Mouse (Mus musculus): ENCODE measurements around the gene Fzd7.

The Fzd7 gene

GRCm38 (mm10) chr1:59472368-59473180 lies 9.7 kb upstream of the Fzd7 start:
- no peak for DNase-seq (ENCODE audit: low spot score in 2 of 2)

GRCm38 (mm10) chr1:59473181-59473555 lies 9.1 kb upstream of the Fzd7 start:
- DNase-seq (ENCODE audit: low spot score in 2 of 2): no peak

GRCm38 (mm10) chr1:59475618-59476017 lies 6.6 kb upstream of the Fzd7 start:
- DNase-seq (ENCODE audit: low spot score in 2 of 2): no peak

- DNase-seq (ENCODE audit: low spot score in 2 of 2): no peak
Observed at GRCm38 (mm10) chr1:59478911-59479310, 3.3 kb upstream of the Fzd7 start.

GRCm38 (mm10) chr1:59480821-59481455 lies 1.3 kb upstream of the Fzd7 start:
- no peak for DNase-seq (ENCODE audit: low spot score in 2 of 2)

- DNase-seq (ENCODE audit: low spot score in 2 of 2): peak; percentile 94 to 96
Observed at GRCm38 (mm10) chr1:59481456-59482291, 550 bp upstream of the Fzd7 start.

GRCm38 (mm10) chr1:59482696-59483520 lies 684 bp downstream of the Fzd7 start:
- DNase-seq (ENCODE audit: low spot score in 2 of 2): peak in 1 of 2 experiments; percentile 51

GRCm38 (mm10) chr1:59483521-59484245 lies 1.5 kb downstream of the Fzd7 start:
- DNase-seq (ENCODE audit: low spot score in 2 of 2): peak; percentile 71 to 80

- no peak for DNase-seq (ENCODE audit: low spot score in 2 of 2)
Observed at GRCm38 (mm10) chr1:59484314-59484713, 2.1 kb downstream of the Fzd7 start.

- DNase-seq (ENCODE audit: low spot score in 2 of 2): peak in 1 of 2 experiments; percentile 21
Observed at GRCm38 (mm10) chr1:59484791-59485785, 2.9 kb downstream of the Fzd7 start.

- no peak for DNase-seq (ENCODE audit: low spot score in 2 of 2)
Observed at GRCm38 (mm10) chr1:59485803-59486202, 3.6 kb downstream of the Fzd7 start.

GRCm38 (mm10) chr1:59487651-59488051 lies 5.4 kb downstream of the Fzd7 start:
- no peak for DNase-seq (ENCODE audit: low spot score in 2 of 2)

GRCm38 (mm10) chr1:59488481-59488880 lies 6.3 kb downstream of the Fzd7 start:
- DNase-seq (ENCODE audit: low spot score in 2 of 2): no peak

GRCm38 (mm10) chr1:59488991-59489390 lies 6.8 kb downstream of the Fzd7 start:
- no peak for DNase-seq (ENCODE audit: low spot score in 2 of 2)

GRCm38 (mm10) chr1:59491517-59491916 lies 9.3 kb downstream of the Fzd7 start:
- no peak for DNase-seq (ENCODE audit: low spot score in 2 of 2)

- no peak for DNase-seq (ENCODE audit: low spot score in 2 of 2)
Observed at GRCm38 (mm10) chr1:59492432-59492831, 10.2 kb downstream of the Fzd7 start.

GRCm38 (mm10) chr1:59495970-59496369 lies 13.7 kb downstream of the Fzd7 start:
- no peak for DNase-seq (ENCODE audit: low spot score in 2 of 2)

GRCm38 (mm10) chr1:59497741-59498613 lies 15.8 kb downstream of the Fzd7 start:
- no peak for DNase-seq (ENCODE audit: low spot score in 2 of 2)

- DNase-seq (ENCODE audit: low spot score in 2 of 2): no peak
Observed at GRCm38 (mm10) chr1:59499327-59499726, 17.1 kb downstream of the Fzd7 start.
